Mouse (Mus musculus) intestine, postnatal 0 days (tissue): ENCODE data around the gene Bnip1. TPM values are rescaled to one million over a fixed set of nuclear protein-coding genes. Genes with fewer than 3 reads are reported as not detected.

Source experiments
- ATAC-seq: fragments of 200-750 bp; cut with Nextera tagmentation; 2 replicates; pipeline ENCODE4 v1.8.0; 2017; ENCODE audit warnings: mild to moderate bottlenecking, moderate TSS enrichment, moderate library complexity
- H3K27ac ChIP-seq: fragments of 300-500 bp; sonication (generic); 2 replicates; pipeline ENCODE4 v1.5.1; 2014; ENCODE audit warnings: mild to moderate bottlenecking, low read depth, low read length, moderate library complexity
- H3K27me3 ChIP-seq: fragments of 300-500 bp; sonication (generic); replicated peaks from 2 replicates; pipeline ENCODE4 v1.6.1; 2014; ENCODE audit warnings: low read length, mixed read lengths; ENCODE audit not compliant: control insufficient read depth, insufficient read depth
- H3K36me3 ChIP-seq: fragments of 300-500 bp; sonication (generic); 2 replicates; pipeline ENCODE4 v1.6.1; 2014; ENCODE audit warnings: mild to moderate bottlenecking, moderate library complexity; ENCODE audit not compliant: control insufficient read depth, insufficient read depth
- H3K4me1 ChIP-seq: fragments of 300-500 bp; sonication (generic); replicated peaks from 2 replicates; pipeline ENCODE4 v1.6.1; 2014; ENCODE audit warnings: antibody characterized with exemption, low read length, mixed read lengths; ENCODE audit not compliant: control insufficient read depth, insufficient read depth
- H3K4me2 ChIP-seq: fragments of 300-500 bp; sonication (generic); replicated peaks from 2 replicates; pipeline ENCODE4 v1.6.1; 2014; ENCODE audit warnings: low read depth, mild to moderate bottlenecking, moderate library complexity
- H3K4me3 ChIP-seq: fragments of 300-500 bp; sonication (generic); 2 replicates; pipeline ENCODE4 v1.5.1; 2014; ENCODE audit warnings: low read depth, low read length
- H3K9ac ChIP-seq: fragments of 300-500 bp; sonication (generic); 2 replicates; pipeline ENCODE4 v1.6.1; 2014; ENCODE audit warnings: mild to moderate bottlenecking, low read depth, low read length
- H3K9me3 ChIP-seq: fragments of 300-500 bp; sonication (generic); 2 replicates; pipeline ENCODE4 v1.6.1; 2016; ENCODE audit warnings: mixed run types; ENCODE audit not compliant: control insufficient read depth
- CTCF ChIP-seq: sonication (generic); IDR thresholded peaks from 2 replicates; pipeline ENCODE4 v1.5.1; 2016; ENCODE audit warnings: low read depth, mild to moderate bottlenecking, control low read depth, antibody characterized with exemption, moderate library complexity
- WGBS: fragments of 180-500 bp; shearing (Covaris S2); extraction: QIAGEN DNeasy Blood & Tissue Kit; methylation state at CpG from one replicate; pipeline ENCODE4 v1.1.7; 2014; 5-methylcytosine and 5-hydroxymethylcytosine counted together
- polyA plus RNA-seq: library from polyadenylated mRNA; unstranded; fragments of >200 nt; fragmentation: Nextera tagmentation; extraction: Ambion mirVana; gene quantifications from 2 replicates; pipeline ENCODE4 v1.2.1, GENCODE M21; 2015

The Bnip1 gene
- polyA plus RNA-seq, 1 experiment from 2014 or later: 30.7 TPM

DNA sequence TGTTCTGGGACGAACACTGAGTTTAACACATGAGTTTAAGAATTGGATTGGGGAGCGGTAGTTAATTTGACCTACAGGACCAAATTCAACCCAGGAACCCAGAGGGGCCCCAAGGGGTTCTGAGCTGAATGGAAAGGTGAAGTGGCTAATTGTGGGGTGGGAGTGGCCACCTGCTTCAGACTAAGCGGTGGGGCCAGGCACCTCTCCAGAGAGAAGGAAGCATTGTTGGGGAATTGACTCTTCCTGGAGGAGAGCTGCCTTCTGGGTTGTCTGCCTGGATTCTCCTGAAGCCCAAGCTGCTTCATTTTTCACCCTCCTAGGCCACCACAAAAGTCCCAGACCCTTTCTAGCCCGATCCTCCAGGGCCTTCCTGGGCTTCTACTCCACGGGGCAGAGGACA lies 61.1 kb downstream of the Bnip1 start:
- ATAC-seq: no peak
- H3K27ac ChIP-seq: no peak overlapping the region
- WGBS: 8% methylated on average over 5 of the region's 5 CpGs
- no peak overlapping the region for H3K9ac ChIP-seq
- no peaks in the 10 kb centered on the region for H3K4me1 ChIP-seq
- no peak overlapping the region for H3K4me3 ChIP-seq
- peaks cover 93% of the 10 kb centered on the region for H3K27me3 ChIP-seq
- no peaks in the 10 kb centered on the region for H3K36me3 ChIP-seq
- no peak for TF ChIP-seq CTCF
- H3K9me3 ChIP-seq: no peaks in the 10 kb centered on the region
- H3K4me2 ChIP-seq: no peak overlapping the region

Other genes starting within 250 kb of the Bnip1 start
- 48.6 TPM in 2 replicates for gene Ergic1, start 219.6 kb upstream of the Bnip1 start, polyA plus RNA-seq
- gene Dusp1, start 218.9 kb upstream of the Bnip1 start, polyA plus RNA-seq: 18.9 and 19.4 TPM in 2 replicates
- 523 and 571 TPM in 2 replicates for gene Atp6v0e, start 117.8 kb upstream of the Bnip1 start, polyA plus RNA-seq
- 13.5 and 15.1 TPM in 2 replicates for gene Crebrf, start 65.4 kb upstream of the Bnip1 start, polyA plus RNA-seq
- 0.08 and 0.58 TPM in 2 replicates for gene Nkx2-5, start 63.9 kb downstream of the Bnip1 start, polyA plus RNA-seq
- gene Kifc5b, start 136.0 kb downstream of the Bnip1 start, polyA plus RNA-seq: 0.94 and 1.4 TPM in 2 replicates
- 11.2 and 11.6 TPM in 2 replicates for gene Phf1, start 152.0 kb downstream of the Bnip1 start, polyA plus RNA-seq
- gene Cuta, start 158.5 kb downstream of the Bnip1 start, polyA plus RNA-seq: 287 and 304 TPM in 2 replicates
- gene Syngap1, start 160.2 kb downstream of the Bnip1 start, polyA plus RNA-seq: 0.35 and 0.39 TPM in 2 replicates
- 6.5 and 6.7 TPM in 2 replicates for gene Zbtb9, start 192.1 kb downstream of the Bnip1 start, polyA plus RNA-seq
- gene Bak1, start 247.9 kb downstream of the Bnip1 start, polyA plus RNA-seq: 18.1 and 18.2 TPM in 2 replicates